Mouse (Mus musculus): ENCODE data around the gene Gm26602.

DNA sequence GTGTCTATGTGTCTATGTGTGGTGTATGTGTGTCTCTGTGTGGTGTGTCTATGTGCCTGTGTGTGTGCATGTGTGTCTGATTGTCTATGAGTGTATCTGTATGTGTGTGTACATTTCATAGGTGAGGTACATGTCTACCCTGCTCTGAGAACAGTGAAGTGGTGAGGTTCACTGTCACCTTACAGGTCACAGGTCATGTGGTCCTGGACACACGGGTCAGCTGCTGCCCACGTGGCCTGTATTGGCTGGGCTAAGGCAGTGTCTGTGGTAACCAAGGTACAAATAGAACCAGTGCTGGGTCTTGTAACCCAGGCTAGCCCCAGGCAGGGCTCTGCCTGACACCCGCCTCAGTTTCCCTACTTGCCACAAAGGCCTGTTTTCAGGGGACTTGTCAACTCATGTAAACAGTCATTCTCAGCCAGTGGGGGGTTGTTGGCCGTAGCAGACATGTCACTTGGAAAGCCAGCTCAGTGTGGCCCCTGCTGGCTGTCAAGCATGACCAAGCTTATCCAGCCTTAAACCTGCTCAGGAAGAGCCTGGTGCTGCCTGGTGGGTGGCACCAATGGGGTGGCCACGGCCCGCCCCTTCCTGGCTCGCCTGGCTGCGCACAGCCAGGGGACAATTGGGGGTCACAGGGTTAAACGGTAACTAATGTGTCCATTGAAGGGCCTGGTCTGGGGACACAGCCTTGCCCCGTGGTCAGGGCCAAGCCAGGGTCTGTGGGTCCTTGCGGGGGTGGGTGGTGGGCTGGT lies 27.3 kb downstream of the Gm26602 start:
- no peak for TF ChIP-seq CHD2 (IDR thresholded peaks at IDR 0.05; ENCODE audit: low read depth, low read length)
- no peak for TF ChIP-seq HCFC1 (IDR thresholded peaks at IDR 0.05; ENCODE audit: borderline replicate concordance, insufficient read depth, low read length)
- TF ChIP-seq MAFK (IDR thresholded peaks at IDR 0.05; ENCODE audit: insufficient read depth, low read depth, low read length): no peak
- no peak for TF ChIP-seq ZC3H11A (IDR thresholded peaks at IDR 0.05; ENCODE audit: borderline replicate concordance, low read depth, low read length)
- no peak for TF ChIP-seq ZNF384 (IDR thresholded peaks at IDR 0.05; ENCODE audit: low read depth, low read length)

All from ES-E14 (cell line).